In the genomic region with DNA sequence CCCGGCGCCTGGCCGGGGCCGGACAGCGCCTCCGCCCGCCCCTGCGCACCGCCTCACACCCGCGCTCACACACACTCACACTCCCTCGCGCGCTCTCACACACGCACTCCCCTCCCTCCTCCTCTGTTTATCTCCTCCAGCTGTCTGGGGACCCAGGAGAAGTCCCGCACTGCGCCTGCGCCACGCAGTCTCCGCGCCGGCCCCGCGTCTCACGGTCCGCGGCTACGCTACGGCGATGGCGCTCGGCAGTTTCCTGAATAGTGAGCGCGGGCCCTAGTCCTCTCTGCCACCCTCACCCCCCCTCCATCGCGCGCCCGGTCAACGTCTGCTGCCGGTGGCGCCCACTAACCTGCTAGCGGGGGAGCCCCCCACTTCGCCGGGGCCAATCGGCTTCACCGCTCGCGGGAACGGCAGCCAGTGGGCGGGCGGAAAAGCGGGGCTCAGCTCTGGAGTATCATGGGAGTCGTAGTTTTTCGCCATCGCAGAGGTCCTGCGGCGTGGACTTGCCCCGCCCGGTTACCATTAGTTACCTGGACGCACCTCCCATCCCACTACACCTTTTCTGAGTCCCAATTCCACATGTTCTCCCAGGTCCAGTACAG, we compare ENCODE assay signal across 8 mouse cellular contexts. TPM values are rescaled to one million over a fixed set of nuclear protein-coding genes. Genes with fewer than 3 reads are reported as not detected.
A peak's percentile ranks its signal among the peaks of the same experiment; 100 is the strongest.
DNase-seq lines count a peak whose midpoint lies in the region; ATAC-seq and TF ChIP-seq lines count a peak whose summit lies in the region.

No protein-coding gene starts in this region.

- no peak for TF ChIP-seq CTCF in kidney, postnatal 0 days (IDR thresholded peaks at IDR 0.05; ENCODE audit: low read depth)

- H3K27me3 ChIP-seq in heart, embryonic 12.5 days (replicated peaks), result 0 out of 2 replicates have a peak, but pooled peaks cover 7% of the 10 kb centered on the region
- no peaks in the 10 kb centered on the region for H3K27me3 ChIP-seq in kidney, postnatal 0 days (ENCODE audit: insufficient read depth, low read length)
- H3K27me3 ChIP-seq in liver, embryonic 11.5 days (replicated peaks; ENCODE audit: control insufficient read depth, insufficient read depth, low read length), result no peaks in the 10 kb centered on the region; the same call in 1 of the 2 replicates
- H3K27me3 ChIP-seq in stomach, embryonic 14.5 days (ENCODE audit: control insufficient read depth, insufficient read depth, low read length), result no peaks in the 10 kb centered on the region

- peaks cover 7% of the 10 kb centered on the region for H3K4me1 ChIP-seq in heart, embryonic 12.5 days (replicated peaks)
- H3K4me1 ChIP-seq in kidney, postnatal 0 days (replicated peaks; ENCODE audit: insufficient read depth, low read length), result peaks cover 6% of the 10 kb centered on the region
- peaks cover 12% of the 10 kb centered on the region for H3K4me1 ChIP-seq in liver, embryonic 11.5 days (replicated peaks; ENCODE audit: control insufficient read depth, insufficient read depth, low read length)
- no peaks in the 10 kb centered on the region; the same call in 1 of the 2 replicates for H3K4me1 ChIP-seq in stomach, embryonic 14.5 days (ENCODE audit: control insufficient read depth, insufficient read depth, low read length)

- peak overlapping the region; percentile 72 for H3K27ac ChIP-seq in heart, embryonic 12.5 days (ENCODE audit: poor library complexity, severe bottlenecking)
- H3K27ac ChIP-seq in kidney, postnatal 0 days, result peak overlapping the region; percentile 62; the same call in 1 of the 2 replicates
- H3K27ac ChIP-seq in liver, embryonic 11.5 days (ENCODE audit: low read depth, low read length), result peak overlapping the region; percentile 65
- peak overlapping the region; percentile 62; the same call in 1 of the 2 replicates for H3K27ac ChIP-seq in stomach, embryonic 14.5 days (ENCODE audit: low read length)

- peak overlapping the region; percentile 71 for H3K4me3 ChIP-seq in heart, embryonic 12.5 days
- H3K4me3 ChIP-seq in kidney, postnatal 0 days (replicated peaks; ENCODE audit: low read depth, low read length), result peak overlapping the region; percentile 93
- peak overlapping the region; percentile 83 for H3K4me3 ChIP-seq in liver, embryonic 11.5 days (ENCODE audit: low read depth, low read length)
- peak overlapping the region; percentile 89 for H3K4me3 ChIP-seq in stomach, embryonic 14.5 days (ENCODE audit: low read depth, low read length)

- H3K9ac ChIP-seq in heart, embryonic 12.5 days, result peak overlapping the region; percentile 82
- peak overlapping the region; percentile 82 for H3K9ac ChIP-seq in kidney, postnatal 0 days (ENCODE audit: low read depth, low read length)
- peak overlapping the region; percentile 79 for H3K9ac ChIP-seq in liver, embryonic 11.5 days (ENCODE audit: low read depth, low read length)
- H3K9ac ChIP-seq in stomach, embryonic 14.5 days (replicated peaks; ENCODE audit: low read depth, low read length), result peak overlapping the region; percentile 71

- H3K36me3 ChIP-seq in heart, embryonic 12.5 days, result peaks cover 4% of the 10 kb centered on the region; the same call in 1 of the 2 replicates
- H3K36me3 ChIP-seq in kidney, postnatal 0 days (ENCODE audit: insufficient read depth, low read length), result no peaks in the 10 kb centered on the region
- H3K36me3 ChIP-seq in liver, embryonic 11.5 days (ENCODE audit: control insufficient read depth, insufficient read depth, low read length), result no peaks in the 10 kb centered on the region
- H3K36me3 ChIP-seq in stomach, embryonic 14.5 days (ENCODE audit: control insufficient read depth, insufficient read depth, low read length), result no peaks in the 10 kb centered on the region

- H3K4me2 ChIP-seq in heart, embryonic 12.5 days, result peak overlapping the region; percentile 68
- H3K4me2 ChIP-seq in kidney, postnatal 0 days (ENCODE audit: low read length), result peak overlapping the region; percentile 85
- H3K4me2 ChIP-seq in liver, embryonic 11.5 days, result peak overlapping the region; percentile 93
- H3K4me2 ChIP-seq in stomach, embryonic 14.5 days (replicated peaks; ENCODE audit: low read depth, low read length), result peak overlapping the region; percentile 73

- DNase-seq in B cell, adult 2 months, result peak; percentile 96
- peak; percentile 98 for DNase-seq in brain, adult 2 months (ENCODE audit: low read depth, low spot score)
- peak; percentile 94 for DNase-seq in kidney, postnatal 0 days (ENCODE audit: low spot score)
- peak; percentile 93 for DNase-seq in liver, embryonic 11.5 days (ENCODE audit: low spot score)
- DNase-seq in naive thymus-derived CD4-positive, alpha-beta T cell, adult 2 months (ENCODE audit: low read depth), result peak; percentile 94

- no peaks in the 10 kb centered on the region for H3K9me3 ChIP-seq in heart, embryonic 12.5 days (replicated peaks)
- no peaks in the 10 kb centered on the region for H3K9me3 ChIP-seq in kidney, postnatal 0 days (replicated peaks; ENCODE audit: low read length)
- no peaks in the 10 kb centered on the region for H3K9me3 ChIP-seq in liver, embryonic 11.5 days (ENCODE audit: control insufficient read depth, low read length)
- no peaks in the 10 kb centered on the region for H3K9me3 ChIP-seq in stomach, embryonic 14.5 days (ENCODE audit: control insufficient read depth, low read depth, low read length)

- peak; percentile 91 for ATAC-seq in erythroblast, adult 5-6 weeks (replicated peaks; ENCODE audit: low FRiP score, poor library complexity, severe bottlenecking)
- ATAC-seq in heart, embryonic 12.5 days (ENCODE audit: insufficient number of reproducible peaks, low FRiP score), result peak; percentile 97
- ATAC-seq in kidney, postnatal 0 days (replicated peaks; ENCODE audit: low FRiP score, low read depth), result peak; percentile 96
- ATAC-seq in liver, embryonic 11.5 days (replicated peaks; ENCODE audit: low FRiP score), result peak; percentile 94
- peak; percentile 94 for ATAC-seq in stomach, embryonic 14.5 days (ENCODE audit: insufficient number of reproducible peaks, insufficient read depth, low FRiP score, low read depth)

- WGBS in heart, embryonic 12.5 days, result under 1% methylated on average over 58 of the region's 60 CpGs
- WGBS in kidney, postnatal 0 days, result under 1% methylated on average over 60 of the region's 60 CpGs
- WGBS in liver, embryonic 11.5 days, result under 1% methylated on average over 59 of the region's 60 CpGs
- WGBS in stomach, embryonic 14.5 days, result under 1% methylated on average over 60 of the region's 60 CpGs

RNA-seq across cellular contexts. Expression of a gene that starts 14.0 kb away (rescaled TPM):
- 8.6 and 9.6 TPM in 2 replicates for total RNA-seq in erythroblast, adult 5-6 weeks (2015; ENCODE audit: low replicate concordance)
- 8.4 and 18.3 TPM in 2 replicates for total RNA-seq in erythroblast, adult 5-6 weeks (2017; ENCODE audit: low replicate concordance)
- 16.1 and 17.9 TPM in 2 replicates for polyA plus RNA-seq in heart, embryonic 12.5 days (2016; fragmentation: Nextera tagmentation; extraction: Ambion mirVana)
- polyA plus RNA-seq in kidney, postnatal 0 days (2015; fragmentation: Nextera tagmentation; extraction: Ambion mirVana), result 9.9 and 11.2 TPM in 2 replicates
- 14.0 and 14.5 TPM in 2 replicates for polyA plus RNA-seq in liver, embryonic 11.5 days (2014; fragmentation: Nextera tagmentation; extraction: Ambion mirVana)
- 18.5 and 19.9 TPM in 2 replicates for polyA plus RNA-seq in stomach, embryonic 14.5 days (2014; fragmentation: Nextera tagmentation; extraction: Ambion mirVana)

RNA-seq across cellular contexts. Expression of a gene that starts 30.3 kb away (rescaled TPM):
- 6.5 and 9.8 TPM in 2 replicates for total RNA-seq in erythroblast, adult 5-6 weeks (2015; ENCODE audit: low replicate concordance)
- 5.9 and 8.3 TPM in 2 replicates for total RNA-seq in erythroblast, adult 5-6 weeks (2017; ENCODE audit: low replicate concordance)
- polyA plus RNA-seq in heart, embryonic 12.5 days (2016; fragmentation: Nextera tagmentation; extraction: Ambion mirVana), result 7.3 and 8.8 TPM in 2 replicates
- polyA plus RNA-seq in kidney, postnatal 0 days (2015; fragmentation: Nextera tagmentation; extraction: Ambion mirVana), result 5.7 and 7.1 TPM in 2 replicates
- polyA plus RNA-seq in liver, embryonic 11.5 days (2014; fragmentation: Nextera tagmentation; extraction: Ambion mirVana), result 6.9 and 7.7 TPM in 2 replicates
- 9.8 and 10.6 TPM in 2 replicates for polyA plus RNA-seq in stomach, embryonic 14.5 days (2014; fragmentation: Nextera tagmentation; extraction: Ambion mirVana)

Comparison
In these comparisons a context has a peak if more than half of its experiments do, and no peak if none do; other contexts are left out.
1. Peak in every context shown above with its lines: DNase-seq, ATAC-seq, H3K4me3 ChIP-seq and H3K27ac ChIP-seq.